Mouse (Mus musculus) MEL (cell line): ENCODE data around the gene Grik4. TPM values are rescaled to one million over a fixed set of nuclear protein-coding genes. Genes with fewer than 3 reads are reported as not detected.
"Not testable (repeated sequence)": the region's sequence is repeated elsewhere in the genome, so short reads cannot be mapped to it uniquely, and the experiment has no call there.

Experiments
- DNase-seq: peaks from one replicate; pipeline ENCODE4 v3.0.0; 2011; ENCODE audit warnings: low read depth, low spot score
- H3K27ac ChIP-seq: 2 replicates; pipeline ENCODE4 v1.5.1; 2012; ENCODE audit warnings: low read depth, mild to moderate bottlenecking, control low read depth, low read length, moderate library complexity; ENCODE audit not compliant: control insufficient read depth
- H3K27me3 ChIP-seq, 2 experiments: fragments of 150-350 bp in 1 of 2; sonication (generic) in 1 of 2; 2 replicates each; pipeline ENCODE4 v1.6.1; 2012; ENCODE audit warnings: low read length in 2 of 2, mild to moderate bottlenecking in 2 of 2, improper control_type of control experiment in 1 of 2, moderate library complexity in 1 of 2; ENCODE audit not compliant: insufficient read depth in 2 of 2, control insufficient read depth in 1 of 2
- H3K36me3 ChIP-seq, 2 experiments: 2 replicates each; pipeline ENCODE4 v1.6.1; 2012 to 2014; ENCODE audit warnings: low read length in 2 of 2, improper control_type of control experiment in 1 of 2, inconsistent platforms in 1 of 2, mild to moderate bottlenecking in 1 of 2; ENCODE audit not compliant: insufficient read depth in 2 of 2, control insufficient read depth in 1 of 2
- H3K4me1 ChIP-seq, 2 experiments: fragments of 150-350 bp in 1 of 2; sonication (generic) in 1 of 2; 2 replicates each; pipeline ENCODE4 v1.6.1; 2012; ENCODE audit warnings: low read length in 2 of 2, improper control_type of control experiment in 1 of 2, mild to moderate bottlenecking in 1 of 2; ENCODE audit not compliant: insufficient read depth in 2 of 2, control insufficient read depth in 1 of 2
- H3K4me3 ChIP-seq, 2 experiments: fragments of 150-350 bp in 1 of 2; sonication (generic) in 1 of 2; 2 replicates each; pipeline ENCODE4 v1.5.1; 2012; ENCODE audit warnings: low read depth in 2 of 2, low read length in 2 of 2, mild to moderate bottlenecking in 2 of 2, moderate library complexity in 2 of 2, control low read depth in 1 of 2, improper control_type of control experiment in 1 of 2; ENCODE audit not compliant: control insufficient read depth in 1 of 2, insufficient read depth in 1 of 2
- H3K79me2 ChIP-seq: 2 replicates; pipeline ENCODE4 v1.6.1; 2012; ENCODE audit warnings: mild to moderate bottlenecking, low read length, moderate library complexity; ENCODE audit not compliant: control insufficient read depth, poor library complexity, insufficient read depth
- H3K9ac ChIP-seq: 2 replicates; pipeline ENCODE4 v1.6.1; 2012; ENCODE audit warnings: low read depth, mild to moderate bottlenecking, control low read depth, low read length, moderate library complexity; ENCODE audit not compliant: control insufficient read depth, poor library complexity, severe bottlenecking
- H3K9me3 ChIP-seq: fragments of 150-350 bp; sonication (generic); replicated peaks from 2 replicates; pipeline ENCODE4 v1.6.1; 2012; ENCODE audit warnings: mild to moderate bottlenecking, low read length, improper control_type of control experiment, moderate library complexity; ENCODE audit not compliant: insufficient read depth
- GABPA ChIP-seq: IDR thresholded peaks from 2 replicates; pipeline ENCODE4 v1.6.1; 2012; ENCODE audit warnings: low read depth, mild to moderate bottlenecking, inconsistent platforms, low read length, improper control_type of control experiment, moderate library complexity
- JUND ChIP-seq: IDR thresholded peaks from 2 replicates; pipeline ENCODE4 v1.6.1; 2011; ENCODE audit warnings: low read depth, mild to moderate bottlenecking, improper control_type of control experiment, low read length
- MAFK ChIP-seq: IDR thresholded peaks from 2 replicates; pipeline ENCODE4 v1.6.1; 2011; ENCODE audit warnings: low read depth, mild to moderate bottlenecking, low read length, improper control_type of control experiment, borderline replicate concordance
- MAZ ChIP-seq: IDR thresholded peaks from 2 replicates; pipeline ENCODE4 v1.6.1; 2012; ENCODE audit warnings: low read depth, mild to moderate bottlenecking, inconsistent platforms, low read length, improper control_type of control experiment
- NELFE ChIP-seq: IDR thresholded peaks from 2 replicates; pipeline ENCODE4 v1.6.1; 2011; ENCODE audit warnings: low read depth, low read length, improper control_type of control experiment
- POLR2A ChIP-seq, 2 experiments: IDR thresholded peaks; 2 replicates each; pipeline ENCODE4 v1.6.1; 2011 to 2012; ENCODE audit warnings: low read length in 2 of 2, mild to moderate bottlenecking in 2 of 2, control low read depth in 1 of 2, improper control_type of control experiment in 1 of 2, low read depth in 1 of 2, moderate library complexity in 1 of 2; ENCODE audit not compliant: control insufficient read depth in 1 of 2, insufficient read depth in 1 of 2, poor library complexity in 1 of 2
- POLR2AphosphoS2 ChIP-seq: IDR thresholded peaks from 2 replicates; pipeline ENCODE4 v1.6.1; 2011; ENCODE audit warnings: low read length, improper control_type of control experiment
- POLR2AphosphoS5 ChIP-seq: IDR thresholded peaks from 2 replicates; pipeline ENCODE4 v1.6.1; 2012; ENCODE audit warnings: low read depth, borderline replicate concordance, mild to moderate bottlenecking, inconsistent platforms, low read length, moderate library complexity, mixed read lengths
- RCOR1 ChIP-seq: IDR thresholded peaks from 2 replicates; pipeline ENCODE4 v1.6.1; 2012; ENCODE audit warnings: low read depth, mild to moderate bottlenecking, inconsistent platforms, low read length, improper control_type of control experiment
- TBP ChIP-seq: IDR thresholded peaks from 2 replicates; pipeline ENCODE4 v1.8.0; 2011; ENCODE audit warnings: low read depth, low read length, improper control_type of control experiment
- USF2 ChIP-seq, 2 experiments: IDR thresholded peaks; 2 replicates each; pipeline ENCODE4 v1.6.1; 2011 to 2012; ENCODE audit warnings: improper control_type of control experiment in 2 of 2, low read length in 2 of 2, borderline replicate concordance in 1 of 2, inconsistent platforms in 1 of 2, low read depth in 1 of 2, mild to moderate bottlenecking in 1 of 2; ENCODE audit not compliant: insufficient read depth in 1 of 2
- ZC3H11A ChIP-seq: IDR thresholded peaks from 2 replicates; pipeline ENCODE4 v1.6.1; 2012; ENCODE audit warnings: low read depth, mild to moderate bottlenecking, inconsistent platforms, low read length, improper control_type of control experiment
- ZMIZ1 ChIP-seq: IDR thresholded peaks from 2 replicates; pipeline ENCODE4 v1.6.1; 2012; ENCODE audit warnings: low read depth, mild to moderate bottlenecking, inconsistent platforms, low read length, improper control_type of control experiment, moderate library complexity
- polyA plus RNA-seq, 2 experiments: library from polyadenylated mRNA; stranded (reverse) in 1 of 2; unstranded in 1 of 2; fragments of >175 nt in 1 of 2; fragments of >200 nt in 1 of 2; gene quantifications; 2 replicates each; pipeline versions ENCODE4 v1.2.1 to v1.2.4; 2012; ENCODE audit warnings: low replicate concordance in 2 of 2, low read depth in 1 of 2; ENCODE audit not compliant: insufficient read length in 2 of 2, insufficient read depth in 1 of 2, missing spikeins in 1 of 2
- total RNA-seq: library from RNA; depleted of rRNA; stranded (reverse); fragments of 300-350 nt; gene quantifications from 2 replicates; pipeline ENCODE4 v1.2.3, GENCODE M21; 2012

Grik4 gene
- total and polyA plus RNA-seq, 3 experiments = 0.17 TPM; not detected in 2

- Histone ChIP-seq H3K4me3 (no peak overlapping the region), H3K4me1 (no peaks in the 10 kb centered on the region), H3K27me3 (no peaks in the 10 kb centered on the region), H3K36me3 (peaks cover 0 to 2% of the 10 kb centered on the region in 2 experiments; a peak in 1 of 4 replicates), H3K9ac (no peak overlapping the region), H3K79me2 (no peaks in the 10 kb centered on the region), H3K27ac (no peak overlapping the region), H3K9me3 (no peaks in the 10 kb centered on the region)
- TF ChIP-seq RCOR1 = no peak
- TF ChIP-seq GABPA = no peak
- TF ChIP-seq USF2 (IDR thresholded peaks at IDR 0.05; ENCODE audit: borderline replicate concordance in 1 of 2, insufficient read depth in 1 of 2, low read depth in 1 of 2, low read length in 2 of 2) = no peak
- no peak for TF ChIP-seq MAZ
- TF ChIP-seq POLR2AphosphoS5 = no peak
- no peak for TF ChIP-seq JUND
- no peak for TF ChIP-seq ZMIZ1
- TF ChIP-seq TBP = no peak
- no peak for TF ChIP-seq ZC3H11A
- TF ChIP-seq MAFK = no peak
- TF ChIP-seq NELFE = no peak
- DNase-seq = no peak
Measured at GRCm38 (mm10) chr9:42967731-42968130, 23.4 kb upstream of the Grik4 start.

GRCm38 (mm10) chr9:42964809-42965208 lies 20.5 kb upstream of the Grik4 start:
- H3K4me3 ChIP-seq, H3K27ac ChIP-seq, H3K9ac ChIP-seq, H3K79me2 ChIP-seq, H3K27me3 ChIP-seq, DNase-seq, H3K9me3 ChIP-seq, H3K4me1 ChIP-seq, H3K36me3 ChIP-seq: not testable (repeated sequence)

GRCm38 (mm10) chr9:42964366-42964765 lies 20.1 kb upstream of the Grik4 start:
- no peak for DNase-seq

More at GRCm38 (mm10) chr9:42964366-42964765, 20.1 kb upstream of the Grik4 start:
- H3K27ac ChIP-seq = no peak overlapping the region
- H3K9me3 ChIP-seq = no peaks in the 10 kb centered on the region
- no peaks in the 10 kb centered on the region for H3K4me1 ChIP-seq
- H3K4me3 ChIP-seq = no peak overlapping the region
- H3K27me3 ChIP-seq = no peaks in the 10 kb centered on the region
- TF ChIP-seq GABPA (no peak), POLR2AphosphoS2 (no peak), POLR2A (IDR thresholded peaks at IDR 0.05; ENCODE audit: control insufficient read depth in 1 of 2, insufficient read depth in 1 of 2, low read depth in 1 of 2, low read length in 2 of 2, poor library complexity in 1 of 2) (no peak)
- no peaks in the 10 kb centered on the region for H3K79me2 ChIP-seq
- peaks cover 0 to 2% of the 10 kb centered on the region in 2 experiments; a peak in 1 of 4 replicates for H3K36me3 ChIP-seq
- H3K9ac ChIP-seq = no peak overlapping the region
